Mouse (Mus musculus) heart, embryonic 14.5 days (tissue): ENCODE measurements around the gene Ndel1. TPM values are rescaled to one million over a fixed set of nuclear protein-coding genes. Genes with fewer than 3 reads are reported as not detected.

Experiments
- ATAC-seq: fragments of 200-750 bp; cut with Nextera tagmentation; 2 replicates; pipeline ENCODE4 v1.8.0; 2017; ENCODE audit warnings: low read depth, moderate TSS enrichment; ENCODE audit not compliant: insufficient number of reproducible peaks, insufficient read depth, low FRiP score
- H3K27ac ChIP-seq, 2 experiments: fragments of 200-500 bp in 1 of 2; fragments of 300-500 bp in 1 of 2; sonication (generic) in 1 of 2; replicated peaks in 1 of 2; 2 replicates each; pipeline ENCODE4 v1.5.1; 2012 to 2014; ENCODE audit warnings: low read depth in 2 of 2, low read length in 2 of 2, control low read depth in 1 of 2, mild to moderate bottlenecking in 1 of 2, mixed read lengths in 1 of 2; ENCODE audit not compliant: control insufficient read depth in 1 of 2, insufficient read depth in 1 of 2
- H3K27me3 ChIP-seq: fragments of 300-500 bp; sonication (generic); 2 replicates; pipeline ENCODE4 v1.6.1; 2014; ENCODE audit warnings: mild to moderate bottlenecking, low read length, control low read depth; ENCODE audit not compliant: control insufficient read depth, insufficient read depth
- H3K36me3 ChIP-seq: fragments of 300-500 bp; sonication (generic); 2 replicates; pipeline ENCODE4 v1.6.1; 2014; ENCODE audit warnings: mild to moderate bottlenecking, control low read depth, low read length, mixed read lengths; ENCODE audit not compliant: control insufficient read depth, insufficient read depth
- H3K4me1 ChIP-seq, 2 experiments: fragments of 200-500 bp in 1 of 2; fragments of 300-500 bp in 1 of 2; sonication (generic) in 1 of 2; 2 replicates each; pipeline ENCODE4 v1.6.1; 2012 to 2014; ENCODE audit warnings: low read length in 2 of 2, control low read depth in 1 of 2, mixed read lengths in 1 of 2; ENCODE audit not compliant: control insufficient read depth in 2 of 2, insufficient read depth in 2 of 2
- H3K4me2 ChIP-seq: fragments of 300-500 bp; sonication (generic); 2 replicates; pipeline ENCODE4 v1.6.1; 2014; ENCODE audit warnings: mild to moderate bottlenecking, low read length
- H3K4me3 ChIP-seq, 2 experiments: fragments of 200-500 bp in 1 of 2; fragments of 300-500 bp in 1 of 2; sonication (generic) in 1 of 2; 2 replicates each; pipeline ENCODE4 v1.5.1; 2012 to 2014; ENCODE audit warnings: low read length in 2 of 2, mild to moderate bottlenecking in 2 of 2, control low read depth in 1 of 2, low read depth in 1 of 2, moderate library complexity in 1 of 2; ENCODE audit not compliant: control insufficient read depth in 1 of 2, insufficient read depth in 1 of 2
- H3K9ac ChIP-seq: fragments of 300-500 bp; sonication (generic); 2 replicates; pipeline ENCODE4 v1.6.1; 2014; ENCODE audit warnings: mild to moderate bottlenecking, low read length
- H3K9me3 ChIP-seq: fragments of 300-500 bp; sonication (generic); 2 replicates; pipeline ENCODE4 v1.6.1; 2016; ENCODE audit warnings: low read length, control low read depth; ENCODE audit not compliant: control insufficient read depth
- WGBS: fragments of 180-500 bp; shearing (Covaris S2); extraction: QIAGEN DNeasy Blood & Tissue Kit; methylation state at CpG from one replicate; pipeline ENCODE4 v1.1.7; 2014; 5-methylcytosine and 5-hydroxymethylcytosine counted together
- polyA plus RNA-seq: library from polyadenylated mRNA; unstranded; fragments of >200 nt; fragmentation: Nextera tagmentation; extraction: Ambion mirVana; gene quantifications from 2 replicates; pipeline ENCODE4 v1.2.1, GENCODE M21; 2014

Gene Ndel1
- polyA plus RNA-seq, 1 experiment from 2014 or later, result 63.2 TPM

- Histone ChIP-seq H3K27me3 (no peaks in the 10 kb centered on the region), H3K27ac (no peak overlapping the region), H3K36me3 (no peaks in the 10 kb centered on the region), H3K9me3 (0 out of 2 replicates have a peak, but pooled peaks cover 2% of the 10 kb centered on the region), H3K4me1 (peaks cover 2 to 11% of the 10 kb centered on the region in 2 experiments; a peak in 2 of 4 replicates), H3K4me3 (no peak overlapping the region), H3K9ac (no peak overlapping the region), H3K4me2 (peak overlapping the region; percentile 22)
- ATAC-seq, result peak; percentile 49; the same call in 1 of the 2 replicates
- WGBS, result 32% methylated on average over 14 of the region's 15 CpGs
These were observed 20.7 kb upstream of the Ndel1 start for GRCm38 (mm10) chr11:68892233-68892832.

- no peak overlapping the region for H3K27ac ChIP-seq
- ATAC-seq, result no peak
These were observed 20.2 kb upstream of the Ndel1 start for GRCm38 (mm10) chr11:68891823-68892222.

GRCm38 (mm10) chr11:68890625-68891024, 19.0 kb upstream of the Ndel1 start:
- Histone ChIP-seq H3K36me3 (no peaks in the 10 kb centered on the region), H3K27ac (no peak overlapping the region), H3K9me3 (no peaks in the 10 kb centered on the region), H3K27me3 (no peaks in the 10 kb centered on the region), H3K4me1 (peaks cover 2 to 11% of the 10 kb centered on the region in 2 experiments; a peak in 2 of 4 replicates), H3K4me3 (no peak overlapping the region), H3K4me2 (no peak overlapping the region), H3K9ac (no peak overlapping the region)
- whole genome bisulfite sequencing, result 19% methylated on average over 2 of the region's 2 CpGs
- ATAC-seq, result no peak

More at GRCm38 (mm10) chr11:68891823-68892222, 20.2 kb upstream of the Ndel1 start:
- no peak overlapping the region for H3K4me3 ChIP-seq
- 58% methylated on average over 5 of the region's 5 CpGs for WGBS
- H3K9ac ChIP-seq, result no peak overlapping the region
- H3K36me3 ChIP-seq, result no peaks in the 10 kb centered on the region
- no peak overlapping the region for H3K4me2 ChIP-seq
- H3K4me1 ChIP-seq, result peaks cover 2 to 11% of the 10 kb centered on the region in 2 experiments; a peak in 2 of 4 replicates
- no peaks in the 10 kb centered on the region for H3K9me3 ChIP-seq
- no peaks in the 10 kb centered on the region for H3K27me3 ChIP-seq

- Histone ChIP-seq H3K4me1 (peaks cover 2 to 11% of the 10 kb centered on the region in 2 experiments; a peak in 2 of 4 replicates), H3K9ac (no peak overlapping the region), H3K36me3 (no peaks in the 10 kb centered on the region), H3K27ac (no peak overlapping the region), H3K27me3 (no peaks in the 10 kb centered on the region), H3K4me3 (no peak overlapping the region), H3K4me2 (no peak overlapping the region), H3K9me3 (no peaks in the 10 kb centered on the region)
- 83% methylated on average over 2 of the region's 2 CpGs for WGBS
- no peak for ATAC-seq
These were observed 17.0 kb upstream of the Ndel1 start for GRCm38 (mm10) chr11:68888653-68889052.

GRCm38 (mm10) chr11:68888253-68888652, 16.6 kb upstream of the Ndel1 start, which contains the start of gene Rnf222:
Gene Rnf222, plus strand, starts transcription at chr11:68888553.
- no peak within 1 kb of the TSS for H3K9ac ChIP-seq
- H3K4me2 ChIP-seq, result no peak within 1 kb of the TSS
- H3K27ac ChIP-seq, result no peak within 1 kb of the TSS
- WGBS, result 34% methylated on average over 6 of the region's 6 CpGs
- H3K36me3 ChIP-seq, result no peaks in the 10 kb centered on the region
- H3K4me1 ChIP-seq, result peaks cover 2 to 11% of the 10 kb centered on the region in 2 experiments; a peak in 2 of 4 replicates
- no peak within 1 kb of the TSS for H3K4me3 ChIP-seq
- H3K27me3 ChIP-seq, result no peaks in the 10 kb centered on the region
- H3K9me3 ChIP-seq, result no peaks in the 10 kb centered on the region
- ATAC-seq, result no peak

GRCm38 (mm10) chr11:68886091-68886490, 14.4 kb upstream of the Ndel1 start:
- no peak for ATAC-seq
- Histone ChIP-seq H3K9ac (no peak overlapping the region), H3K4me3 (no peak overlapping the region), H3K27me3 (no peaks in the 10 kb centered on the region), H3K9me3 (no peaks in the 10 kb centered on the region), H3K27ac (no peak overlapping the region), H3K4me1 (peaks cover 4% of the 10 kb centered on the region in 2 experiments), H3K4me2 (no peak overlapping the region), H3K36me3 (no peaks in the 10 kb centered on the region)
- WGBS, result 83% methylated on average over 5 of the region's 5 CpGs

GRCm38 (mm10) chr11:68884368-68884767, 12.7 kb upstream of the Ndel1 start:
- Histone ChIP-seq H3K9ac (no peak overlapping the region), H3K27me3 (no peaks in the 10 kb centered on the region), H3K4me3 (no peak overlapping the region), H3K4me1 (peaks cover 0 to 4% of the 10 kb centered on the region in 2 experiments; a peak in 3 of 4 replicates), H3K36me3 (no peaks in the 10 kb centered on the region), H3K27ac (no peak overlapping the region), H3K9me3 (no peaks in the 10 kb centered on the region), H3K4me2 (no peak overlapping the region)
- ATAC-seq, result no peak
- WGBS, result 63% methylated on average over 5 of the region's 5 CpGs
